Mouse (Mus musculus): ENCODE measurements around the gene Gm21083. TPM values are rescaled to one million over a fixed set of nuclear protein-coding genes. Genes with fewer than 3 reads are reported as not detected.
"Not testable (repeated sequence)": the region's sequence is repeated elsewhere in the genome, so short reads cannot be mapped to it uniquely, and the experiment has no call there.

Gene Gm21083
- polyA plus RNA-seq, 1 experiment from 2014 or later, result not detected

GRCm38 (mm10) chr5:15600342-15600741 is 23.2 kb downstream of the Gm21083 start:
- peaks cover 47% of the 10 kb centered on the region for H3K9me3 ChIP-seq
- WGBS, result 40% methylated on average over 4 of the region's 4 CpGs
- not testable (repeated sequence) for H3K4me1 ChIP-seq; H3K36me3 ChIP-seq (replicated peaks); H3K4me3 ChIP-seq; H3K27ac ChIP-seq (replicated peaks); H3K27me3 ChIP-seq (replicated peaks; ENCODE audit: low read depth, poor library complexity, severe bottlenecking); DNase-seq (ENCODE audit: low spot score)

GRCm38 (mm10) chr5:15601481-15601880 is 24.3 kb downstream of the Gm21083 start:
- H3K36me3 ChIP-seq (replicated peaks); H3K4me1 ChIP-seq; H3K27me3 ChIP-seq (replicated peaks; ENCODE audit: low read depth, poor library complexity, severe bottlenecking); H3K4me3 ChIP-seq; DNase-seq (ENCODE audit: low spot score); H3K27ac ChIP-seq (replicated peaks): not testable (repeated sequence)
- 66% methylated on average over 5 of the region's 5 CpGs for WGBS
- peaks cover 43% of the 10 kb centered on the region for H3K9me3 ChIP-seq

- H3K9me3 ChIP-seq, result peaks cover 45% of the 10 kb centered on the region
- WGBS, result 73% methylated on average over 3 of the region's 3 CpGs
- H3K27me3 ChIP-seq (replicated peaks; ENCODE audit: low read depth, poor library complexity, severe bottlenecking); DNase-seq (ENCODE audit: low spot score); H3K27ac ChIP-seq (replicated peaks); H3K36me3 ChIP-seq (replicated peaks); H3K4me3 ChIP-seq; H3K4me1 ChIP-seq: not testable (repeated sequence)
Measured at GRCm38 (mm10) chr5:15601960-15602359, 24.8 kb downstream of the Gm21083 start.

- H3K9me3 ChIP-seq, result peaks cover 46% of the 10 kb centered on the region
Measured at GRCm38 (mm10) chr5:15602424-15602947, 25.4 kb downstream of the Gm21083 start.

GRCm38 (mm10) chr5:15603008-15603407 is 25.9 kb downstream of the Gm21083 start:
- H3K4me1 ChIP-seq; H3K27me3 ChIP-seq (replicated peaks; ENCODE audit: low read depth, poor library complexity, severe bottlenecking); DNase-seq (ENCODE audit: low spot score); H3K36me3 ChIP-seq (replicated peaks); H3K4me3 ChIP-seq; H3K27ac ChIP-seq (replicated peaks): not testable (repeated sequence)
- H3K9me3 ChIP-seq, result peaks cover 46% of the 10 kb centered on the region
- WGBS, result 64% methylated on average over 2 of the region's 2 CpGs

More at GRCm38 (mm10) chr5:15602424-15602947, 25.4 kb downstream of the Gm21083 start:
- WGBS, result 64% methylated on average over 3 of the region's 3 CpGs
- DNase-seq (ENCODE audit: low spot score); H3K27me3 ChIP-seq (replicated peaks; ENCODE audit: low read depth, poor library complexity, severe bottlenecking); H3K4me3 ChIP-seq; H3K36me3 ChIP-seq (replicated peaks); H3K4me1 ChIP-seq; H3K27ac ChIP-seq (replicated peaks): not testable (repeated sequence)

- H3K27ac ChIP-seq (replicated peaks); DNase-seq (ENCODE audit: low spot score); H3K4me3 ChIP-seq; H3K27me3 ChIP-seq (replicated peaks; ENCODE audit: low read depth, poor library complexity, severe bottlenecking); H3K36me3 ChIP-seq (replicated peaks); H3K4me1 ChIP-seq: not testable (repeated sequence)
- peaks cover 47% of the 10 kb centered on the region for H3K9me3 ChIP-seq
- 78% methylated on average over 8 of the region's 8 CpGs for WGBS
Measured at GRCm38 (mm10) chr5:15603585-15603984, 26.5 kb downstream of the Gm21083 start.

- H3K9me3 ChIP-seq, result peaks cover 33% of the 10 kb centered on the region
- 72% methylated on average over 6 of the region's 6 CpGs for WGBS
Measured at GRCm38 (mm10) chr5:15606677-15607076, 29.5 kb downstream of the Gm21083 start.

GRCm38 (mm10) chr5:15610695-15611094 is 33.6 kb downstream of the Gm21083 start:
- H3K9me3 ChIP-seq, result peaks cover 22% of the 10 kb centered on the region
- not testable (repeated sequence) for H3K36me3 ChIP-seq (replicated peaks); H3K27ac ChIP-seq (replicated peaks); H3K4me3 ChIP-seq; H3K4me1 ChIP-seq; H3K27me3 ChIP-seq (replicated peaks; ENCODE audit: low read depth, poor library complexity, severe bottlenecking); DNase-seq (ENCODE audit: low spot score)
- 11% methylated on average over 1 of the region's 1 CpGs for WGBS

More at GRCm38 (mm10) chr5:15606677-15607076, 29.5 kb downstream of the Gm21083 start:
- not testable (repeated sequence) for H3K27ac ChIP-seq (replicated peaks); H3K27me3 ChIP-seq (replicated peaks; ENCODE audit: low read depth, poor library complexity, severe bottlenecking); H3K4me1 ChIP-seq; DNase-seq (ENCODE audit: low spot score); H3K4me3 ChIP-seq; H3K36me3 ChIP-seq (replicated peaks)

- H3K36me3 ChIP-seq (replicated peaks); H3K27me3 ChIP-seq (replicated peaks; ENCODE audit: low read depth, poor library complexity, severe bottlenecking); H3K27ac ChIP-seq (replicated peaks); H3K4me1 ChIP-seq; DNase-seq (ENCODE audit: low spot score); H3K4me3 ChIP-seq: not testable (repeated sequence)
- 82% methylated on average over 3 of the region's 3 CpGs for WGBS
- peaks cover 24% of the 10 kb centered on the region for H3K9me3 ChIP-seq
Measured at GRCm38 (mm10) chr5:15616195-15616594, 39.1 kb downstream of the Gm21083 start.

- WGBS, result 73% methylated on average over 1 of the region's 1 CpGs
- not testable (repeated sequence) for DNase-seq (ENCODE audit: low spot score); H3K27ac ChIP-seq (replicated peaks); H3K27me3 ChIP-seq (replicated peaks; ENCODE audit: low read depth, poor library complexity, severe bottlenecking); H3K36me3 ChIP-seq (replicated peaks); H3K4me1 ChIP-seq; H3K4me3 ChIP-seq
- H3K9me3 ChIP-seq, result peaks cover 20% of the 10 kb centered on the region
Measured at GRCm38 (mm10) chr5:15618764-15619163, 41.6 kb downstream of the Gm21083 start, which contains the start of gene Speer4d. Speer4d (plus strand) TSS chr5:15619064.

GRCm38 (mm10) chr5:15628136-15628535 is 51.0 kb downstream of the Gm21083 start:
- not testable (repeated sequence) for H3K36me3 ChIP-seq (replicated peaks); H3K27ac ChIP-seq (replicated peaks); H3K27me3 ChIP-seq (replicated peaks; ENCODE audit: low read depth, poor library complexity, severe bottlenecking); DNase-seq (ENCODE audit: low spot score); H3K4me3 ChIP-seq; H3K4me1 ChIP-seq
- 29% methylated on average over 1 of the region's 1 CpGs for WGBS
- peaks cover 14% of the 10 kb centered on the region for H3K9me3 ChIP-seq

GRCm38 (mm10) chr5:15630068-15630467 is 52.9 kb downstream of the Gm21083 start:
- peaks cover 18% of the 10 kb centered on the region for H3K9me3 ChIP-seq
- WGBS, result 31% methylated on average over 5 of the region's 5 CpGs
- not testable (repeated sequence) for H3K4me3 ChIP-seq; H3K27me3 ChIP-seq (replicated peaks; ENCODE audit: low read depth, poor library complexity, severe bottlenecking); H3K36me3 ChIP-seq (replicated peaks); H3K27ac ChIP-seq (replicated peaks); DNase-seq (ENCODE audit: low spot score); H3K4me1 ChIP-seq
